Comparison of ENCODE assay signal across 28 mouse cellular contexts in the genomic region with DNA sequence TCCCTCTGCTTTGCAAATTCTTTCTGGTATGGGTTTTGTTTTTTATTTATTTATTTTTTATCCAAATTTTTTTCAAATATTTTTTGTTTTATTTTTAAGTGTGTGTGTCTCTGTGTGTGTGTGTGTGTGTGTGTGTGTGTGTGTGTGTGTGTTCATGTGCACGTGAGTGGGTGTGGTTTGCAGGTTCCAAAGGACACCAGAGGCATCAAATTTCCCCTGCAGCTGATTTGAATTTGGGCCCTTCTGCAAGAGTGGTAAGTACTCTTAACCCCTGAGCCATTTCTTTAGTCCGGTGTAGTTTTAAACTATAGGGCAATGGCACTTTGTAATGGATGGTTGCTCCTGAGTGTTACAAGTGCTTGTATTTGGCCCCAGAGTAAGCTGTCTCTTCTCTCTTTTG. TPM values are rescaled to one million over a fixed set of nuclear protein-coding genes. Genes with fewer than 3 reads are reported as not detected.
"Had no signal": no experiment of that assay in that cellular context is flagged by ENCODE, and none has a peak within 500 bp of the region (broad histone marks: within the 10 kb centered on the region; RNA-seq: fewer than 3 reads in every experiment).

No protein-coding gene starts in this region.

- DNase-seq: gastrocnemius, adult 2 months; gastrocnemius, postnatal 10 days; gastrocnemius, postnatal 25 days; heart, adult 18-20 months; heart, postnatal 10 days; heart, postnatal 4 days; kidney, adult 18-20 months; kidney, adult 8-10 months; kidney, postnatal 10 days; kidney, postnatal 36 days; layer of hippocampus, adult 9-11 months; layer of hippocampus, postnatal 36 days; left cerebral cortex, postnatal 4 days had no signal

- H3K27me3 ChIP-seq: heart, embryonic 12.5 days; hindbrain, embryonic 12.5 days; intestine, embryonic 15.5 days; limb, embryonic 13.5 days; limb, embryonic 15.5 days had no signal

- ATAC-seq: hindbrain, embryonic 16.5 days; inflammation-experienced regulatory T-cells, adult 6 months; intestine, embryonic 15.5 days; intestine, postnatal 0 days had no signal

- H3K27ac ChIP-seq: gastrocnemius, adult 2 months; heart, embryonic 10.5 days; hindbrain, embryonic 10.5 days; hindbrain, embryonic 12.5 days; hindbrain, embryonic 14.5 days; intestine, embryonic 15.5 days; limb, embryonic 13.5 days; limb, embryonic 15.5 days; liver, embryonic 14.5 days had no signal

- H3K4me3 ChIP-seq: gastrocnemius, adult 2 months; heart, embryonic 10.5 days; heart, embryonic 12.5 days; hindbrain, embryonic 10.5 days; hindbrain, embryonic 12.5 days; intestine, embryonic 15.5 days; limb, embryonic 13.5 days; limb, embryonic 15.5 days had no signal

- H3K36me3 ChIP-seq: heart, embryonic 10.5 days; heart, embryonic 12.5 days; hindbrain, embryonic 10.5 days; hindbrain, embryonic 12.5 days; intestine, embryonic 15.5 days; limb, embryonic 13.5 days; limb, embryonic 15.5 days had no signal

- H3K4me2 ChIP-seq: heart, embryonic 12.5 days; hindbrain, embryonic 12.5 days; hindbrain, embryonic 14.5 days; intestine, embryonic 15.5 days; limb, embryonic 13.5 days; limb, embryonic 15.5 days; liver, embryonic 11.5 days had no signal

- H3K9me3 ChIP-seq: heart, embryonic 10.5 days; heart, embryonic 12.5 days; hindbrain, embryonic 10.5 days; hindbrain, embryonic 12.5 days; intestine, embryonic 15.5 days; limb, embryonic 13.5 days; limb, embryonic 15.5 days had no signal

- H3K9ac ChIP-seq: heart, embryonic 12.5 days; hindbrain, embryonic 12.5 days; hindbrain, embryonic 14.5 days; intestine, embryonic 15.5 days; limb, embryonic 13.5 days; limb, embryonic 15.5 days; liver, embryonic 14.5 days had no signal

RNA-seq across cellular contexts. Expression of a gene that starts 18.6 kb away (rescaled TPM):
- total RNA-seq: granulocyte monocyte progenitor cell, adult 5-6 weeks; left cerebral cortex, adult 18-20 months; left cerebral cortex, postnatal 4 days had no signal
